Mouse (Mus musculus) CD4-positive, CD25-positive, alpha-beta regulatory T cell, adult 9 weeks (primary cell): ENCODE measurements around the gene Rimbp2. TPM values are rescaled to one million over a fixed set of nuclear protein-coding genes. Genes with fewer than 3 reads are reported as not detected.

Experiments used
- polyA plus RNA-seq: library from polyadenylated mRNA; unstranded; fragments of 100-300 nt; shearing (Covaris generic); gene quantifications from one replicate; pipeline ENCODE4 v1.2.1, GENCODE M21; 2017

Rimbp2 gene
- not detected for polyA plus RNA-seq

GRCm38 (mm10) chr5:128953278-128954070 lies at the start of gene Rimbp2:
Gene Rimbp2, minus strand, starts transcription at chr5:128953486.

Other genes starting within 250 kb of the Rimbp2 start
- 3.0 TPM for gene Stx2, start 55.1 kb upstream of the Rimbp2 start, polyA plus RNA-seq
- 207 TPM for gene Ran, start 66.6 kb upstream of the Rimbp2 start, polyA plus RNA-seq
- 0.94 TPM for gene Adgrd1, start 143.3 kb upstream of the Rimbp2 start, polyA plus RNA-seq